Mouse (Mus musculus) adrenal gland, postnatal 10 days (tissue): Measurements from ENCODE around the gene Hist1h2ad. TPM values are rescaled to one million over a fixed set of nuclear protein-coding genes. Genes with fewer than 3 reads are reported as not detected.
"Not testable (repeated sequence)": the region's sequence is repeated elsewhere in the genome, so short reads cannot be mapped to it uniquely, and the experiment has no call there.

Experiments
- DNase-seq: peaks from one replicate; pipeline ENCODE4 v3.0.0; 2021; ENCODE audit warnings: mixed read lengths
- total RNA-seq, 2 experiments: library from RNA; stranded (reverse); gene quantifications; 2 replicates each; pipeline ENCODE4 v1.2.3; 2021

The Hist1h2ad gene
- total RNA-seq, 2 experiments from 2014 or later, result 47.4 to 49.2 TPM

DNA sequence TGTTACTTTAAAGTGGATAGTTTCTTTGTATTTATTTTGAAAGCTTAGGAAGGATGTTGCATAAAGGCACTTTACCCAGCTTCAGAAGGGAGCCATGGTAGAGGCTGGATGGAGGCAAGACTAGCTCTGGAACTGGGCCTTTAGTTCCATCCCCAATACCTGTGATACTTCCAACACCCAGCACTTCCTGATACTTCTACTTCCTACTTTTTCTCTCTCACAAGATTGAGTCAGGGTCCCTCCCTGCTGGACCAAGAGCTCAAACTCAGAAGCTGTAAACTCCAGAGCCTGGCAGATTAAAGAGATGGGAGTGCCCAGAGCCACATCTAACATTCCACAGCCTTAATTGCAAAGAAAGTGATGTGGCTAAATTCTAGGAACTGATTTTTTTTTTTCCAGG, 10.2 kb downstream of the Hist1h2ad start:
- no peak for DNase-seq

DNA sequence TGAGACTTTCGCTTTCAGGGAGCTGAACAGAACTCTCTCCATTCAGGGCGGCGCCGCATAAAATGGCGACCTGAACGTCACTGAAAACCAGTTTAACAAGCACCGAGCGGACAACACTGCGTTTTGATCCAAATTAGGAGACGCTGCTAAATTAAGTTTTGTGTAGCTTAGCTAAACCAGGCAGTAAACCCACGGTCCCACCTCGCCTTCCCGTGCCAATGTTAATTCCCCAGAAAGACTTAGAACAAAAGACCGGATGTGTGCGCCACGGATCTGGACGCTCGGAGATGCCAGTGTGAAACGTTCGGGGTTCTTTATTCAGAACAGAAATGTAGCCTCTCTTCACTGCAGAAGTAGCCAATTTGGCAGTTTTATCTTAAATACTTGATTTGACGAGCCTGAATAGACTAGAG, 10.9 kb downstream of the Hist1h2ad start:
- DNase-seq, result peak; percentile 76

DNA sequence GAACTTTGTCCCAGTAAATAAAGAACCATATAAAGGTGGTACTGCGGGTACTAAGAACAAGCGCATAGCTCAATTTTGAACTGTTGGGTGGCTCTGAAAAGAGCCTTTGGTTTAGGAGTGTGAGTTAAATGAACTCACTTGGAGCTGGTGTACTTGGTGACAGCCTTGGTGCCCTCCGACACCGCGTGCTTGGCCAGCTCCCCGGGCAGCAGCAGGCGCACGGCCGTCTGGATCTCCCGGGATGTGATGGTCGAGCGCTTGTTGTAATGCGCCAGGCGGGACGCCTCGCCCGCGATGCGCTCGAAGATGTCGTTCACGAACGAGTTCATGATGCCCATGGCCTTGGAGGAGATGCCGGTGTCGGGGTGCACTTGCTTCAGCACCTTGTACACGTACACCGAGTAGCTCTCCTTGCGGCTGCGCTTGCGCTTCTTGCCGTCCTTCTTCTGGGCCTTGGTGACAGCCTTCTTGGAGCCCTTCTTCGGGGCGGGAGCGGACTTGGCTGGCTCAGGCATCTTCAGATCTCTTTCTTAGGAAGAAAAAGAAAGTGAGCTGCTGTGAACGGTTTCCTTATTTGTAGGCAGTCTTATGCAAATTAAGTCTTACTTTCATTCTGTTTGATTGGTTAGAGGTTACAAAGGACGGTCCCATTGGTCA, 11.4 kb downstream of the Hist1h2ad start:
- peak; percentile 64 for DNase-seq

DNA sequence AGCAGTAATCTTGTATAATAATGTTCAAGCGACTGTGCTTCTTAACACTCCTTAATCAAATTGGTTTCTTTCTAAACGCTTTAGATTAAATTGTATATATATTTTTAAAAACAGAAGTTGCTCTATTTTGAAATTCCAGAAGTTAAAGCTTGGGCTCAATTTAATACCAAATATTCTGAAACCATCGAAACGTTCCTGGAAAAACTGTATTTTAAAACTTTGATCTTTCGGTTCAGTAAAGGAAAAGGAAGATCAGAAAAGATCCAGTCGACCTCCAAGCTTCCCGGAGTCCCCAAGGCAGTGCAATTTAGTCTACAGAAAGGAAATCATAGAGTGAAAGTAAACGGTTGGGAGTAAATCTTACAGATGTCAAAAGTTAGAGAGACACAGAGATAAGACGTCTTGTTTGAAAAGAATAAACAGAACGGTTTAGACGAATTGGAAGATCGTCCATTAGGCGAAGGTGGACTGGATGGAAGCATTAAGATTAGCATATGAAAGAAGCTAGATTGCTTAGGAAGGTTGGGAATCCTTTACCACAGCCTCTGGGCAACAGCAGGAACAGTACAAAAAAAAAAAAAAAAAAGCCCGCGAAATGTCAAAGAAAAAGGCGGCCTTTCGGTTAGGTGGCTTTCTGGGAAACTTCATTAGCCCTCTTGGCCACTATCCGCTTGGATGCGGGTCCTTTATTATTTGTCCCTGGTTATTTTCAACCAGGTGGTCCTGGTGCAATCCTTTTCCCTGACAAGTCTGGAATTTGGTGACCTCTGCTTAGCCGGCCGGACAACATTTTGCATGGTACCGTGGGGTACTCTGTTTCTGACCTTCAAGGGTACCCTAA, 12.1 kb downstream of the Hist1h2ad start:
- DNase-seq, result no peak

DNA sequence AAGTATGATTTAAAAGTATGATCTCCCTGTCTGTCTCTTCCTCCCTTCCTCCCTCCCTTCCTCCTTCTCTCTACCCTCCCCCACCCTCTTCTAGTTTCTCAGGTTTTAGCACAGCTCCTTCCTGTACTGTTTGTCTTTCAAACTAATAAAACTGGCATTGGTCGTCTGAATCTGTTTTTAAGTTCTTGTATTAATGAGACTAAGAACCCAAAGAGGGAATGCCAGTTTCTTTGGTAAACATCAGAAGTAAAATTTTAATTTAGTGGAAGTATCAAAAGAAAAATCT, 12.7 kb downstream of the Hist1h2ad start:
- no peak for DNase-seq

DNA sequence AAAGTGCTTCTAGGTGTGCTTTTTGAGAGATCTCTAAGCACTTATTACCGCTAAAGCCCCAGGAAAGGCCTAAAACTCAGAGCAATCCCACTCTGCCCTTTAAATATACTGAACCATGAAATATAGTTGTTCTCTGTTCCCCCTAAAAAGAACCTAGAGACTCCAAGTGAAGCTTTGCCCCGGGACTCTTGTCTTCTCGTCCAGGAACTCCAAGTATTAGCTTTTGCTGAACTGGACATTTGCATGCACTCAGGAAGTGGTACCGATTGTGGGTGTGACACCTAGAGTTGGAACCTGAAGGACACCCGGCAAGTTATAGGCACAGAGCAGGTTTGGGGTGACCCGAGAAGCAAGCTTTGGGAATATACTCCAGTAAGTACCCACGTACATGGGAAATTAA, 17.0 kb downstream of the Hist1h2ad start:
- no peak for DNase-seq

DNA sequence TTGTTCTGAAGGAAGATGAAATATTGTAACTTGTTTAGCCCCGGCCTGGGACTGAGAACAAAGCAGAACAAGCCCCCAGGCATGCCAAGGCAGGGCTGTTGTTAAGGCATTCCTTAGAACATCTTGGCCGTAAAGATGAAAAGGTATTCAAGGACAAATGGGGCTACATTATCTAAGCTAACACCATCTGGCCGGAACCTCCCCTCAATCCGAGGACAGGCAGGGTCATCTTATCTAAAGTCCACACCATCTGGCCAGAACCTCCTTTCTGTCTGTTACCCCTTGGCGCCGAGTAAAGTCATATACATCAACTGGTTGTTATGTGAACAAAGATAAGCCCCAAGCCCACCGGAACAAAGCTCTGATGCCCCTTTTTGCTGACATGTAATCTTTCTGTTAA, 17.7 kb downstream of the Hist1h2ad start:
- DNase-seq, result not testable (repeated sequence)

DNA sequence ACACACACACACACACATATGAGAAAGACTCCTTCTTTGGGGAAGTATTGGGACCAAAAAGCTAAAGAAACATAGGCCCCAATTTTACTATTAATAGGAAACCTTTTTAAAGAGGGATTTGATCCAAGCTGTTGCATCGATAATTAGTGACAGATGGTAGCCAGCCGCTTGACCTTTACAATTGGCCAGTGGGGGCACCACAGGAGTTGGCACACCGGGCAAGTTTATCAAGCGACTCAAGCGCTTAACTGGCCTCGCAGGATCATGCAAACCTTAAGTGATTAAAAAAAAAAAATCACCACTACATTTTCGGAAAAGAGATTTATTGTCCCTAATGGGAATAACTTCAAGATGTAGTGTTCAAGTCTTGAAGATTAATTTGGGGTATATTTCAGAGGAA, 18.4 kb downstream of the Hist1h2ad start:
- DNase-seq, result no peak

DNA sequence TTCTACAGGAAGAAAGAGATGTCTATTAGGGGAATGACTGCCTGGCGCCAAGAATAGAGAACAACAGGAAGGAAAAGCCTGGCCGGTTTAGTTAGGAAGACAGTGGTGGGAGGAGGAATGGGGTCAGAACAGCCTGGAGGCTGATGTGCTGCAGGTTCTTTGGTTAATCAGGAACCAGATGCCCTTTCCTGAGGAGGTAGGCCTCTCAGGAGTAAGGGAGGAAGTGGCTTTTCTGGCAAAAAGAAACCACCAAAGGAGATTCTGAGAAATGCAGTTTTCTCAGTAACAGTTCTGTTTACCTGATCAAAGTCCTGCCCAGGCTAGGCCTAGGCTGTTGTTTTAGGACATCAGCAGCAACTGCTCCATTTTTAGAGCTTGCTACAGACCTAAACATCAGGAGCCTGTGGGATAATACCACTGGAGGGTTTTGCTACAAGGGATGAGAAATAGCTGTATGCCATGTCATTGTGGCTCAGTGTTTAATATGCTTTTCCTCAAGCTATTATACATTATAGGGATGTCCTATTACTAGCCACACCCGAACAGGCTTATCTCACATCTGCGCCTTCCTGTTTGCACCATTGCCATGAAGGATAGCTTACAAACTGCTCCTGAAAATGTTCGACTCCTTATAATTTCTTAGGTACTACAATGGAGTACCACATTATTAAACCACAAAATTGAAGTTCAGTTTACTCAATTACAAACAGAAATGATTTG, 19.0 kb downstream of the Hist1h2ad start:
- DNase-seq, result no peak

DNA sequence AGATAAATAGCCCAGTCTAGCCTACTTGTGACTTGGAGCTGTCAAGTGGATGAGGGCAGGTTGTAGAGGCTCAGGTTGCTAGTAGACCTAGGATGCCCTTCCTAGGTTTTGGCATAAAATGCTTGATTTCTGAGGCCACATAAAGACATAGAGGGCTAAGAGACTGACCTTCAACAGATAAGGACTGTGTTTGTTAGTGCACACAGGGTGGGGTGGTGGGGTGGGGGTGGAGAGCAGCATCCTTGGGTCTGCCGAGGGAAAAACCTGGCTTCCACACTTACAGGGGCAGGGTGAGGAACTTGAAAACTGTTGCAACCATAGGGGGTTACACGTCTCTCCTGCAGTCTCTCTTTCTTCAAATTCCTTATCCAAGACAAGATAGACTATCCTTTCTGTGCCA, 21.0 kb downstream of the Hist1h2ad start:
- DNase-seq, result no peak

DNA sequence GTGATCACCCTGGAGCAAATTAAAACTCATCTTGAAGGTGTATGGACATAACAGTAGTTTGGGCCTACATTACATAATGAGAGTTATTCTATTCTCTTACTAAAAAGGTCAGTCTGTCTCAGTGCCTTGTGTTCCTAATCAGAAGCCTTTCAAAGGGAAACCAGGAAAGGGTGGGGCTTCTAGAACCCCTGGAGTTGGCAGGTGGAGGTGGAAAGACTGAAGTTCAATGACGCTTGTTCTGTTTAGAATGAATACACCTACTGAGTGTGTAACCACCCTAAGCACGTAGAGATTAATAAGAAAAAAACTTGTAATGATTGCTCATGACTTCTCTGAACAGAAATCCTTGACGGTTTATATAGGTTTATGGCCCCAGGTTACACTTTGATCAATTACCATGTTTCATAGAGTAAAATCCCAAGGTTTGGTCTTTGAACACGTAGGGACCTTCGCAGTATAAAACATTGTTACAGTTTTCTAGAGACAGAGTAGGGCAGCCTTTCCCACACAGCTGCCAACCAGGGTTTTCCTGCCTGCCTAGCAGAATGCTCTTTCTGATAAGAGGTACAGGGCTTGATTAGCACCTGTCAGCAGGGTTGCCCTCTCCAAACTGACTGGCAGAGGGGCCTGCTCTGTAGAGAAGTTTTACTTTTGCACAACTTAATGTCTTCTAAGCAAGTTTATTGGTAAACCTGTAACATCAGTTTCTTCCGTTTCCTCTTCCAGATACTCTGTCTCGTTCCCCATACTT, 21.6 kb downstream of the Hist1h2ad start:
- DNase-seq, result no peak

DNA sequence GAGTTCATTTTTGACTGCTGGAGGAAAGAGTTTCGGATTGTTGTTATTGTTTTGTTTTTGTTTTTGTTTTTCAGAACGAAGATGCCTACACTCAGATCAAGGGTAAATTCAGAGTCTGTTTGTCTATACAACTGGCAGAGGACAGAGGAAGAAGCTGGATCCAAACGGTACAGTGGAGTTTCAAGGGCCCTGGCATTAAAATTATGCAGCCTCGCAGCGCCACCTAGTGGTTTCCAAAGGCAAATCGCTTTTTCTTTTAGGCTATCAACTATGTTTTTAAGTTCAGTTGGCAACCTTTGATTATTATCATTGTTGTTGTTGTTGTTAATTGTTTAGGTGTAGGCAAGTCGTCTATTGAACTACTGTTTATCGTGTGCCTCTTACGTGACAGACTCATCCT, 23.8 kb downstream of the Hist1h2ad start:
- peak; percentile 87 for DNase-seq

DNA sequence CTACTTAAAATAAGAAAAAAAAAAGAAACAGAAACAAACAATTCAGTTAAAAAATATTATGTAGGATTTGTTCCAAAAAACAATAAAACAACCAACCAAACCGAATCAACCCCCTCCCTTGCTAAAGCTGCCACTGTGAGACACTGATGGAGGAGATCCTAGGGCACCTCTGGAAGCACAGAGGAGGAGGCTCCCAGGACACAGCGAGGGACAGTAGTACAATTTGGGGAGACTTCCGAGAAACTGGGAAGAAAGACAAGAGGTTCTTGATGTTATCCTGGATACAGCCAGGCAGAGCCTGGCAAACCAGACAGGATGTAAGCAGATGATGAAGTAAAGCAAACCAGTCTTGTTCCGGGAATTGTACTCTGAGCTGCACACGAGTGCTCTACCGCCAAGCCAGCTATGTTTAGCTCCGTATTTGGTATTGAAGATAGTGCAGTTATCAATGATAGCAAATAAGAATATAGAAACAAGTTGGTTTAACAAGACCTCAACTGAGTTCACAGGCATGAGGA, 29.1 kb downstream of the Hist1h2ad start:
- DNase-seq, result no peak

DNA sequence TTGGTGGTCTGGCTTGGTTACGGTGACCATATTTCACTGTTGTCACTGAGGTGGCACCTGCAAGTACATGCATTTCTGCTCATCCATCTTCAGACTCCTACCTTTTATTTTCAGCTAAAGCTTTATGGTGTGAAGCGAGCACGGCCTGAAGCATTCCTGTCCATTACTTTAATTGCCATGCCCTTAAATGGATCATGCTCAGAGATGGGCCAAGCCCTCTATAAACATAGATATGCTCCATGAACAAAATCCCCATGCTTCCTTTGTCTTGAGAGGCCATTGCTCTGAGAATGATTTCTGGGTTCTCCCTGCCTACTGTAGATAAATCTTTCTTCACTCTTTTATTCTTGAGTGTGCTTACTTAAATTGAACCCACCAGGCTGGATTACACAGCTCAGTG, 30.3 kb downstream of the Hist1h2ad start:
- DNase-seq, result no peak

DNA sequence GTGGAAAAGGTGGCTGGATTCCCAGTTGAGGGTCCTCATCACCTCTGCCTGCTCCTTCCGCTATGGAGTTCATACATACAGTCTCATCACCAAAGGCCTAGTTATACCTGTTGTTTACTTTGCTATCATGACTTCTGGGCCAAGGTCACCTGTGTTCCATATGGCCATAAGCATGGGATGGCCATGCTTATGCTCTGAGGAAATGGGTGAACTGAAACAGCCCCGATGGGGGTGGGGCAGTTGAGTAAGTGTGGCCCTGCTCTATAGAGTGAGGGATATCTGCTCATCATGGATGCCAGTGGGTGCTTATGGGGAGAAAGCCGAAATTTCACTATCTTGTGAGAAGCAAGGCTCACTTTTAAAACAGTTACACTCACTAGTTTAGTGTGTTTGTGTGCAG, 30.9 kb downstream of the Hist1h2ad start:
- DNase-seq, result no peak

DNA sequence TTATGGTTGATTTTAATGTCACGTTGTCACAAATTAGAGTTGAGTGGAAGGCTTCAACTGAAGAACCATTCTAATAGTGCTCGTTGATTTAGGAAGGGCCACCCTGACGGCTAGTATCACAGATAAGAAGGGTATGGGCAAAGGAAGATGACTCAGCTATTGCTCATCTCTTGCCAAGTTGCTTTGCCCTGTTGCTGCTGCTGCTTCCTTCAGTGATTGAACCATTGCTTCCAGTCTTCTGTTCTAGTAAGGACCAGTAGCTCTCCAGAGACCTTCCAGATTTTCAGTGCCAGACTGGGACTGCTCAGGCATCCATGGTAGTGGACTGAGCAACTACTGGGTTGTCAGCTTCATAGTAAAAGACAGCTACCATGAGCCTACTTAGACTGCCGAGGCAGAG, 35.0 kb downstream of the Hist1h2ad start:
- no peak for DNase-seq

DNA sequence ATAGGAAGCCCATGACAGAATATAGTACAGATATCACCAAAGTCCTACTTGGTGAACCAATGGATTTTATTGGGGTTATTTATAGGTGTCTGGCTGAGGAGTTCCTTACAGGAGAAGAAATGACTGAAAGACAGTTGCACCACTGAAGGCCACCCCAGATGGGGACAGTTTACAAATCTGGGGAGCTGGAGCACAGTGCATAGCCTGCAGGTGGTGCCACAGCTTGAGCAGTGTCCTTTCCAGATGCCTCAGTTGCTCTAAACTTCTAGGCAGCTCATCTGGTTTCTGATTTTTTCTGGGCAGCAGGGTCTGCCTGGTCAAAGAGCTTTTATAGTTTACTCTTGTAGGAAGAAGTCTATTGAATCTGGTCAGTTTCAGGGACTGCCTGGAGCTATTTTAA, 35.7 kb downstream of the Hist1h2ad start:
- DNase-seq, result no peak

DNA sequence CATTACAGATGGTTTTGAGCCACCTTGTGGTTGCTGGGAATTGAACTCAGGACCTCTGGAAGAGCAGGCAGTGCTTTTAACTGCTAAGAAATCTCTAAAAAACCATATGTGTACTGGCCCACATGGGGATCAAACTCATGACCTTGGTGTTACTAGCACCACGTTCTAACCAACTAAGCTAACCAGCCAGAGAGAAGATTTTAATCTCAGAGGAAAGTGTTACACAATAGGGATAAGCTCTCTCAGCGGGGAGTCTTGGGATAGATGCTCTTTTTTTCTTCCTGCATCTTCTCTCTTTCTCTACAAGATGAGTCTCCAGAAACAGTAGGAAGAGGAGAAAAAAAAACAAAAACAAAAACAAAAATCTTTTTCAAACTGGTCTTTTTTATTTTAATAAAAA, 36.2 kb downstream of the Hist1h2ad start:
- DNase-seq, result no peak

DNA sequence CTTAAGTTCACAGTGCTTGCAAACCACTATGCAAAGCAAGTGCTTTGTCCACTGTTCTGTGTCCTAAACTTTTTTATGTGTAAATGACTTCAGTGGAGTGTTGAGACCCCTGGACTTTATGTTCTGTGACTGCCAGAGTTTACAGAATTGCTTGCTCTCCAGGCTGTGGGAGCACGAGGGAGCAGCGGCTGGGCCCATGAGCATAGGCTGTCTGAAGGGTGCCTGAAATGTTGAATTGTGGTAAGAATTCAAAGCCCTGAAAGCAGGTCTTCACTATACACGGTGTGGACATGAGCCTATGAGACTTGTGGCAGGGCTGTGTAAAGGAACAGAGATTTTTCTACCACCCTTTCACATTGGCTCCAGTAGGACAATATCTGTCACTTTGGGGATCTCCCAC, 37.5 kb downstream of the Hist1h2ad start:
- DNase-seq, result no peak

DNA sequence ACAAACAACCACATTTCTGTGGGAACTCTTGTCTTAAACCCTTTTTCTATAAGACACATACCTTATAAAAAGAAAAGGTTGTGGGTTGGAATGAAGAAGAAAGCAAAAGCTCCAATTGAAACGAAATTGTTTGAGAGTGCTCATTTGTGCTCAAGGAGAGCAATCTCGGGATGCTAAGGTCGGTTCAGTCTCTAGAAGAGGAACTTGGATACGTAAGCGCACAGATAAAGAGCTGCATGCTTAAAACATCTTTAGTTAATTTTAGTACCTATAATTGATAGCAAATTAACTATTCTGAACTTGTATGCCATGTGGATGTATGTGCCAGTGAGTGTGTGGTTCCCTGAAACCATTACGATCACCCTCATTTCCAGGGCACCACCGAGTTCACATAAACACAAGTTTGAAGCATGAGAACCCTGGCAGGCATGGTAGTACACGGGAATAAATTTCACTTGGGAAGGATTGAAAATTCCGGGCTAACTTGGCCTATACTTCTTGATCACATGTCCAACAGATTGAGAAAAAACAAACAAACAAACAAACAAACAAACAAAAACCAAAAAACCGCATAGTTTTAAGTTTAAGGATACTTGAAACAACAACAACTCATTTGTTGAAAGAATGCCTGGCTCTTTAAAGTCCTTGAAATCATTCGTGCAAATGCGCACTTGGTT, 46.0 kb downstream of the Hist1h2ad start:
- no peak for DNase-seq

DNA sequence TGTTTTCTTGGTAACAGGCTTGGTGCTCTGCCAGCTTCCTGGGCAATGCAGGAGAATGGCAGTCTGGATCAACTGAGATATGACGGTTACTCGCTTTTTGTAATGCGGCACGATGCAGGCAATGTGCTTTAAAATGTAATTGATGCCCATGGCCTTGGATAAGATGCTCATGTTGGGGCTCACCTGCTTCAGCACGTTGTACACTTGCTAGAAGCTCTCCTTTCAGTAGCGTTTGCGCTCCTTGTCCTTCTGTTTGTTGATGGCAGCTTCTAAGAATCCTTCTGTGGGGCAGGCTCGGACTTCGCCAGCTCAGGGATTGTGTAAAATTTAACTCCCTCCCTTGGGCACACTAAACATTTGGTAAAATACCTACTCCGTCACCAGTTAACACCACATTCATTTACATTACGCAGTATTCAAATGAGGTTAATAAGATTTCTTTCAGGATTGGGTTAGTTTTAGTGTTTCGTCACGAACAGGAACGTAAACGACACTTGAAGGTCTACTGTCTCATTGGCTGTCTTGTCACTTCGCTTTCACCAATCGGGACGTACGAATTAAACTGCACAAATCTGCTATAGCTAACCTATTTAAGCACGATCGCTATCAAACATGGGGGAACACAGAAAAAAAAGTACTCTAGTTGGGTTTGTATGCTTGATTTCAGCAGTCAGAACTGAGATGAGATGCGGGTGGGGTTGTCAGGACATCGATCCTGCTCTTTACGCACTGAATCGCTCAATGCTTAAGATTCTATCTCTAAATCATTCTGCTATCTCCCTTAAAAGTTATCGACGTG, 46.8 kb downstream of the Hist1h2ad start, which contains the start of gene Hist1h2be:
Gene Hist1h2be (minus strand): TSS at position 392 of the 799 bp plus-strand sequence.
- DNase-seq, result peak; percentile 79
